Mouse (Mus musculus) hindbrain, embryonic 16.5 days (tissue): ENCODE results near the gene Dcp1a. TPM values are rescaled to one million over a fixed set of nuclear protein-coding genes. Genes with fewer than 3 reads are reported as not detected.
A peak's percentile ranks its signal among the peaks of the same experiment; 100 is the strongest.

Experiments
- ATAC-seq: fragments of 200-750 bp; cut with Nextera tagmentation; 2 replicates; pipeline ENCODE4 v1.8.0; 2017; ENCODE audit warnings: moderate TSS enrichment, moderate library complexity
- H3K27ac ChIP-seq: fragments of 300-500 bp; sonication (generic); 2 replicates; pipeline ENCODE4 v1.5.1; 2014; ENCODE audit warnings: low read depth, mild to moderate bottlenecking, control low read depth, low read length, moderate library complexity
- H3K27me3 ChIP-seq: fragments of 300-500 bp; sonication (generic); replicated peaks from 2 replicates; pipeline ENCODE4 v1.6.1; 2014; ENCODE audit warnings: low read length; ENCODE audit not compliant: control insufficient read depth, insufficient read depth
- H3K36me3 ChIP-seq: fragments of 300-500 bp; sonication (generic); 2 replicates; pipeline ENCODE4 v1.6.1; 2014; ENCODE audit warnings: mild to moderate bottlenecking, low read length, moderate library complexity, mixed read lengths; ENCODE audit not compliant: control insufficient read depth, insufficient read depth
- H3K4me1 ChIP-seq: fragments of 300-500 bp; sonication (generic); 2 replicates; pipeline ENCODE4 v1.6.1; 2014; ENCODE audit warnings: low read depth, low read length; ENCODE audit not compliant: control insufficient read depth, insufficient read depth
- H3K4me2 ChIP-seq: fragments of 300-500 bp; sonication (generic); 2 replicates; pipeline ENCODE4 v1.6.1; 2014; ENCODE audit warnings: mild to moderate bottlenecking, low read length, control low read depth, moderate library complexity
- H3K4me3 ChIP-seq: fragments of 300-500 bp; sonication (generic); 2 replicates; pipeline ENCODE4 v1.5.1; 2014; ENCODE audit warnings: mild to moderate bottlenecking, low read length, control low read depth, moderate library complexity
- H3K9ac ChIP-seq: fragments of 300-500 bp; sonication (generic); 2 replicates; pipeline ENCODE4 v1.6.1; 2014; ENCODE audit warnings: low read depth, mild to moderate bottlenecking, control low read depth, low read length, moderate library complexity
- H3K9me3 ChIP-seq: fragments of 300-500 bp; sonication (generic); 2 replicates; pipeline ENCODE4 v1.6.1; 2014; ENCODE audit warnings: mild to moderate bottlenecking, low read length, moderate library complexity; ENCODE audit not compliant: control insufficient read depth
- WGBS: fragments of 180-500 bp; shearing (Covaris S2); extraction: QIAGEN DNeasy Blood & Tissue Kit; methylation state at CpG from one replicate; pipeline ENCODE4 v1.1.7; 2014; 5-methylcytosine and 5-hydroxymethylcytosine counted together
- polyA plus RNA-seq: library from polyadenylated mRNA; unstranded; fragments of >200 nt; fragmentation: Nextera tagmentation; extraction: Ambion mirVana; gene quantifications from 2 replicates; pipeline ENCODE4 v1.2.1, GENCODE M21; 2015

Dcp1a gene
- polyA plus RNA-seq, 1 experiment from 2014 or later, result 14.2 TPM

- Histone ChIP-seq H3K4me3 (no peak overlapping the region), H3K9me3 (no peaks in the 10 kb centered on the region), H3K4me1 (peaks cover 5% of the 10 kb centered on the region), H3K27me3 (no peaks in the 10 kb centered on the region), H3K27ac (peak overlapping the region; percentile 39; the same call in 1 of the 2 replicates), H3K9ac (no peak overlapping the region), H3K4me2 (no peak overlapping the region), H3K36me3 (peaks cover 33% of the 10 kb centered on the region)
- WGBS, result 53% methylated on average over 14 of the region's 14 CpGs
- peak; percentile 46 for ATAC-seq
Measured at GRCm38 (mm10) chr14:30561470-30562187, 82.3 kb downstream of the Dcp1a start.

GRCm38 (mm10) chr14:30562343-30562742 lies 83.0 kb downstream of the Dcp1a start:
- Histone ChIP-seq H3K9me3 (no peaks in the 10 kb centered on the region), H3K4me2 (no peak overlapping the region), H3K4me3 (no peak overlapping the region), H3K36me3 (peaks cover 36% of the 10 kb centered on the region), H3K27ac (no peak overlapping the region), H3K4me1 (peaks cover 5% of the 10 kb centered on the region), H3K27me3 (no peaks in the 10 kb centered on the region), H3K9ac (no peak overlapping the region)
- ATAC-seq, result no peak

- no peak overlapping the region for H3K9ac ChIP-seq
- no peak overlapping the region for H3K4me2 ChIP-seq
- no peaks in the 10 kb centered on the region for H3K9me3 ChIP-seq
- no peak overlapping the region for H3K4me3 ChIP-seq
- H3K4me1 ChIP-seq, result peaks cover 5% of the 10 kb centered on the region
- ATAC-seq, result no peak
- no peak overlapping the region for H3K27ac ChIP-seq
- peaks cover 45% of the 10 kb centered on the region for H3K36me3 ChIP-seq
- WGBS, result 94% methylated on average over 2 of the region's 2 CpGs
- no peaks in the 10 kb centered on the region for H3K27me3 ChIP-seq
Measured at GRCm38 (mm10) chr14:30564451-30564850, 85.1 kb downstream of the Dcp1a start.

GRCm38 (mm10) chr14:30566317-30566716 lies 87.0 kb downstream of the Dcp1a start:
- Histone ChIP-seq H3K27ac (no peak overlapping the region), H3K27me3 (no peaks in the 10 kb centered on the region), H3K4me3 (no peak overlapping the region), H3K4me1 (peaks cover 4% of the 10 kb centered on the region), H3K9ac (no peak overlapping the region), H3K36me3 (peaks cover 47% of the 10 kb centered on the region), H3K4me2 (no peak overlapping the region), H3K9me3 (no peaks in the 10 kb centered on the region)
- ATAC-seq, result no peak
- 92% methylated on average over 6 of the region's 6 CpGs for WGBS

- H3K4me2 ChIP-seq, result no peak overlapping the region
- no peaks in the 10 kb centered on the region for H3K9me3 ChIP-seq
- H3K36me3 ChIP-seq, result peaks cover 59% of the 10 kb centered on the region
- no peak overlapping the region for H3K9ac ChIP-seq
- ATAC-seq, result no peak
- no peaks in the 10 kb centered on the region for H3K4me1 ChIP-seq
- H3K27me3 ChIP-seq, result no peaks in the 10 kb centered on the region
- no peak overlapping the region for H3K4me3 ChIP-seq
- 91% methylated on average over 9 of the region's 9 CpGs for WGBS
- no peak overlapping the region for H3K27ac ChIP-seq
Measured at GRCm38 (mm10) chr14:30568016-30568415, 88.7 kb downstream of the Dcp1a start.

DNA sequence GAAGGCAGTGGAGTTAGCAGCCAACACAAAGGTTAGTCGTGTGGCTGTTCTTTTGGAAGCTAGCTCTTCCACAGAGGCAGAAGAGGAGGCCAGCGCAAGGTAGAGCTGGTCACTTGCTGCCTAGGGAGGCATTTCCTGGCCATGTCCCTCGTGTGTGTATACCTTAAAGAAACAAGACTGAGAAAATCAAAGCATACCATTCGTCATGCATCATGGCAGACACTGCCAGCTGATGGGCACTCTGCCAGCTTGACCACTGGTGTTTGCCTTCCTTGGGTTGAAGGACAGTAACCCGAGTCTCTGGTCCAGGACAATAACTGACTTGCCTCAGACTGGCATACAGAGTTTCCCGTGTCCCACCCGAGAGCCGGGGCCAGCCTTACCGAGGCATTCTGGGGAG lies 91.0 kb downstream of the Dcp1a start:
- WGBS, result 74% methylated on average over 9 of the region's 9 CpGs
- Histone ChIP-seq H3K36me3 (peaks cover 67% of the 10 kb centered on the region), H3K9me3 (no peaks in the 10 kb centered on the region), H3K27ac (no peak overlapping the region), H3K27me3 (no peaks in the 10 kb centered on the region), H3K4me2 (no peak overlapping the region), H3K9ac (no peak overlapping the region), H3K4me3 (no peak overlapping the region), H3K4me1 (no peaks in the 10 kb centered on the region)
- no peak for ATAC-seq

GRCm38 (mm10) chr14:30572253-30572652 lies 92.9 kb downstream of the Dcp1a start:
- no peaks in the 10 kb centered on the region for H3K4me1 ChIP-seq
- H3K4me2 ChIP-seq, result no peak overlapping the region
- no peak for ATAC-seq
- no peak overlapping the region for H3K9ac ChIP-seq
- 93% methylated on average over 10 of the region's 10 CpGs for WGBS
- no peaks in the 10 kb centered on the region for H3K9me3 ChIP-seq
- no peaks in the 10 kb centered on the region for H3K27me3 ChIP-seq
- H3K4me3 ChIP-seq, result no peak overlapping the region
- peaks cover 58% of the 10 kb centered on the region for H3K36me3 ChIP-seq
- no peak overlapping the region for H3K27ac ChIP-seq

- WGBS, result 60% methylated on average over 8 of the region's 8 CpGs
- Histone ChIP-seq H3K27ac (no peak overlapping the region), H3K27me3 (no peaks in the 10 kb centered on the region), H3K9ac (no peak overlapping the region), H3K36me3 (peaks cover 50% of the 10 kb centered on the region), H3K4me2 (no peak overlapping the region), H3K9me3 (no peaks in the 10 kb centered on the region), H3K4me1 (no peaks in the 10 kb centered on the region), H3K4me3 (no peak overlapping the region)
- ATAC-seq, result no peak
Measured at GRCm38 (mm10) chr14:30573235-30573634, 93.9 kb downstream of the Dcp1a start.

- peak; percentile 68 for ATAC-seq
- no peaks in the 10 kb centered on the region for H3K27me3 ChIP-seq
- H3K4me3 ChIP-seq, result no peak overlapping the region
- H3K4me1 ChIP-seq, result no peaks in the 10 kb centered on the region
- no peaks in the 10 kb centered on the region for H3K9me3 ChIP-seq
- H3K27ac ChIP-seq, result 0 out of 2 replicates have a peak overlapping the region, but pooled peaks have one; percentile 23
- WGBS, result 67% methylated on average over 6 of the region's 6 CpGs
- H3K36me3 ChIP-seq, result peaks cover 41% of the 10 kb centered on the region
- H3K9ac ChIP-seq, result no peak overlapping the region
- H3K4me2 ChIP-seq, result no peak overlapping the region
Measured at GRCm38 (mm10) chr14:30573983-30574584, 94.7 kb downstream of the Dcp1a start.
